Mouse (Mus musculus): ENCODE data around the gene Cxcl13. TPM values are rescaled to one million over a fixed set of nuclear protein-coding genes. Genes with fewer than 3 reads are reported as not detected.

Gene Cxcl13
- polyA plus RNA-seq, 1 experiment from 2014 or later: 14.2 TPM

DNA sequence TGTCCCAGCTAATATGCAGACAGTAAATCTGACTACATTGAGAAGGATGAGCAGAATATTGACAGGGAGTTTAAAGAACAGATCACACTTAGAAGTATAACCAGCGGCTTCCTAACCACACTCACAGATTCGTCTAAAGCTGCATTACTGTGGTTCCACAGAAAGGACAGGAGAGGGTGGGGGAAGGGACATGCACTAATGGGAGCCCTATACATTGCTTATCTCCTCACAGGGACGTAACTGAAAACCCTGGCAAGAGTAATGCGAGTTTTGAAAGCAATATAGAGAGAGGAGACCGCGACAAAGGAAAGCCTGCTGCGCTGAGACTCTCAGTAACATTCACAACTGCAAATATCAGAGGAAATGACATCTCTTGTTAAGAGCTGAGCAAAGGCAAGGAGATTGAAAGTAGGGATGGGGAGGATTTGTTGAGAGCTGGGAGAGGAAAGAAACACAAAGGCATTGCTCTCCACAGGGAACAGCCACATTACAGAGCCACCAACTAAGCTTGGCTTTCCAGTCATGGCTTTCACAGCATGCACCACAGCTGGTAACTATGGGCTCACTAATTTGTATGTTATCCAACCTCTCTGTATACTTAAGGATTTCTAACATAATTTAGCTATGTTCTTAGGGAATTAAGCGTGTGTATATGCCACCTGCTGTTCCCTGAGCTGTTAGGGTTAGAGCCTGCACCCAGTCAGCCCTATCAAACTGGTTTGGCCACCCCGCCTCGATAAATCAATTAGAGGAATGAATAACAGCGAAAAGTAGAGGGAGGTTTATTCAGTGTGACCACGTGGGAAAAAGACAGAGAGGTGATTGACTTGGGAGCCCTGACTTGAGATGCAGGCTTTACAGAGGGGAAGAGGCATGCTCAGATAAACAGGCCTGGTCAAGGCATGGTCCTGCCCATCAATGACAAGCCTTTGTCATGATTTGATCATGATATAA, 34.9 kb downstream of the Cxcl13 start:
- no peaks in the 10 kb centered on the region for H3K9me3 ChIP-seq (replicated peaks)
- no peaks in the 10 kb centered on the region for H3K36me3 ChIP-seq
- ATAC-seq (replicated peaks; ENCODE audit: insufficient number of reproducible peaks, insufficient read depth, low FRiP score, low read depth): no peak
- no peaks in the 10 kb centered on the region for H3K4me1 ChIP-seq (replicated peaks)
- 19% methylated on average over 12 of the region's 12 CpGs for WGBS
- no peak overlapping the region for H3K27ac ChIP-seq
- no peak overlapping the region for H3K9ac ChIP-seq
- H3K27me3 ChIP-seq: no peaks in the 10 kb centered on the region
- 0 out of 2 replicates have a peak overlapping the region, but pooled peaks have one; percentile 13 for H3K4me2 ChIP-seq
- H3K4me3 ChIP-seq: no peak overlapping the region

DNA sequence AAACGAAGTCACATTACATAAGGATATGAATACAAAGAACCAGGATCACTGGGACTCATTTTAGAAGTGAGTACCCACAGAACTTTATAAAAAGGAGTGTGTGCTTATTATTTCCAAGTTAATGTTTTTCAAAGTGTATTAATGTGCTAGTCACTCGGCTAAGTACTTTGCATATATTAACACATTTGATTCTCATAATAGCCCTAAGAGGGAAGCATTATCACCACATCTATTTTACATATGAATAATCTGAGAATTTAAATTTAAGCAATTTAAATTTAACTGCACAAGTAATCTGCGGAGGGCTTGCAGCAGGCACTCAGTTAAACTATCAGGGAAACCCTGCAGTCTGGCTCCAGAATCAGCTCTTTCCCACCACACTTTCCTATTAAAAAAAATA, 40.5 kb downstream of the Cxcl13 start:
- no peaks in the 10 kb centered on the region for H3K36me3 ChIP-seq
- WGBS: 68% methylated on average over 3 of the region's 3 CpGs
- no peaks in the 10 kb centered on the region for H3K27me3 ChIP-seq
- H3K27ac ChIP-seq: no peak overlapping the region
- H3K4me3 ChIP-seq: no peak overlapping the region
- no peak for ATAC-seq (replicated peaks; ENCODE audit: insufficient number of reproducible peaks, insufficient read depth, low FRiP score, low read depth)
- no peak overlapping the region for H3K4me2 ChIP-seq
- no peak overlapping the region for H3K9ac ChIP-seq
- H3K9me3 ChIP-seq (replicated peaks): no peaks in the 10 kb centered on the region
- no peaks in the 10 kb centered on the region for H3K4me1 ChIP-seq (replicated peaks)

DNA sequence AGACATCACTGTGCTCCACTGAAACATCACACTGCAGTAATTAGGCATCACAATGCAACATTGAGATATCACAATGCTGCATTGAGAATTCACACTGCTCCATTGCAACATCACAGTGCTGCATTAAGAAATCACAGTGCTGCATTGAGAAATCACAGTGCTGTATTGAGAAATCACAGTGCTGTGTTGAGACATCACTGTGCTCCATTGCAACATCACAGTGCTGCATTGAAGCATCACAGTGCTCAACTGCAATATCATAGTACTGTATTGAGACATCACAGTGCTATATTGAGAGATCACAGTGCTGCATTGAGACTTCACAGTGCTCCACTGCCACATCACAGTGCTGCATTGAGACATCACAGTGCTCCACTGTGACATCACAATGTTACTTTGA, 46.6 kb downstream of the Cxcl13 start:
- H3K9ac ChIP-seq: no peak overlapping the region
- no peak for ATAC-seq (replicated peaks; ENCODE audit: insufficient number of reproducible peaks, insufficient read depth, low FRiP score, low read depth)
- H3K9me3 ChIP-seq (replicated peaks): no peaks in the 10 kb centered on the region
- no peak overlapping the region for H3K27ac ChIP-seq
- H3K4me2 ChIP-seq: no peak overlapping the region
- no peaks in the 10 kb centered on the region for H3K27me3 ChIP-seq
- no peak overlapping the region for H3K4me3 ChIP-seq
- H3K4me1 ChIP-seq (replicated peaks): no peaks in the 10 kb centered on the region
- no peaks in the 10 kb centered on the region for H3K36me3 ChIP-seq

DNA sequence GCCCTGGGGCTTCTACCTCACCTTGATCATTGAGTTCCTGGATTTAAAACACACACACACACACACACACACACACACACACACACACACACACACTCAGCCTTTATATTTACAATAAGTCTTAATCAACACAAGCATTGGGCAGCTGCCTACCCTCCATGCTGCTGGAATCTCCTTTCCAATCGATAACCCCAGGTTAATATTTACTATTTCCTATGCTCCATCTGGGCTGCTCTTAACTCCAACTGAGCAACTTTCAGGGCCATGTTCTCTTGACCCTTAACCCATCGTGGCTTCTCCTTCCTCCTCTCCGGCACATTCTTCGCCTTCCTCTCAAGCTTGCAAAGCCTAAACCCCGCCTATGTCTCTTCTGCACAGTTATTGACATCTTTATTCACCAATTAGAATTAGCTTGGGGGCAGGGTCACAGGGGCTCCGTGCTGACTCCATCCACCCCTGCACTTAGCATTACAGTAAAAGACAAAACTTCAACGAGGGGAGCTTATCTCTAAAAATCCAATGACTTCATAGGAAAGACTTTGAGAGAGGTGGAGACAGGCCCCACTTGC, 51.6 kb downstream of the Cxcl13 start:
- WGBS: 48% methylated on average over 7 of the region's 7 CpGs
- H3K4me1 ChIP-seq (replicated peaks): no peaks in the 10 kb centered on the region
- no peak overlapping the region for H3K4me3 ChIP-seq
- H3K9me3 ChIP-seq (replicated peaks): no peaks in the 10 kb centered on the region
- no peaks in the 10 kb centered on the region for H3K36me3 ChIP-seq
- no peak overlapping the region for H3K4me2 ChIP-seq
- no peaks in the 10 kb centered on the region for H3K27me3 ChIP-seq
- H3K27ac ChIP-seq: no peak overlapping the region
- H3K9ac ChIP-seq: no peak overlapping the region
- ATAC-seq (replicated peaks; ENCODE audit: insufficient number of reproducible peaks, insufficient read depth, low FRiP score, low read depth): no peak

DNA sequence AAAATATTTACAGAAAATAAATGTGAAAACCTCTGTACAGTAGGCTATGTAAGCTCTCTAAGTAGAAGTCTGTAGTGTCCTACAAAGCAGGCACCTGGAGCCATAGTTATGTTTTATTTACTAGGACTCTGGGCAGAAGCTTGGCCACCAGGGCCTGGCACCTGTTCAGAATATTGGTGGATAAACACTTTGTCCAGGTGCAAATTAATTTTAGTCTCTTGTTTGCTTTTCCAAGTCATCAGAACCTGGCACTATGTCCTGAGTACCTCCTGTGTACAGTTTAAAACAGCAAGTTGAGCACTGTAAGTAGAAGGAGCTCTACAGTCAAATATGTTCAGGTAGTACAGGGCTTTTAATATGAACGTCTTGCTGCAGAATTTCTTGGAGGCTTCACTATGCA, 52.3 kb downstream of the Cxcl13 start:
- Histone ChIP-seq H3K4me1 (replicated peaks) (no peaks in the 10 kb centered on the region), H3K27me3 (no peaks in the 10 kb centered on the region), H3K4me3 (no peak overlapping the region), H3K27ac (no peak overlapping the region), H3K9ac (no peak overlapping the region), H3K9me3 (replicated peaks) (no peaks in the 10 kb centered on the region), H3K4me2 (no peak overlapping the region), H3K36me3 (no peaks in the 10 kb centered on the region)
- WGBS: 65% methylated on average over 1 of the region's 1 CpGs
- no peak for ATAC-seq (replicated peaks; ENCODE audit: insufficient number of reproducible peaks, insufficient read depth, low FRiP score, low read depth)

Other genes starting within 250 kb of the Cxcl13 start
- gene Gm7978, start 220.8 kb upstream of the Cxcl13 start, polyA plus RNA-seq (2015; fragmentation: Nextera tagmentation; extraction: Ambion mirVana): not detected in 2 replicates
- not detected in 2 replicates for gene Gm7982, start 214.9 kb upstream of the Cxcl13 start, polyA plus RNA-seq (2015; fragmentation: Nextera tagmentation; extraction: Ambion mirVana)
- gene E330014E10Rik, start 181.0 kb upstream of the Cxcl13 start, polyA plus RNA-seq (2015; fragmentation: Nextera tagmentation; extraction: Ambion mirVana): not detected in 2 replicates
- 15.5 and 18.6 TPM in 2 replicates for gene Cnot6l, start 207.2 kb downstream of the Cxcl13 start, polyA plus RNA-seq (2015; fragmentation: Nextera tagmentation; extraction: Ambion mirVana)